Mouse (Mus musculus): ENCODE results near the gene Cd209a.
"Not testable (repeated sequence)": the region's sequence is repeated elsewhere in the genome, so short reads cannot be mapped to it uniquely, and the experiment has no call there.

Gene Cd209a

GRCm38 (mm10) chr8:3748761-3749160 lies at the start of gene Cd209a:
Cd209a (minus strand) TSS chr8:3748984.
- no peak for DNase-seq

- DNase-seq = not testable (repeated sequence)
Observed at GRCm38 (mm10) chr8:3768641-3769040, 19.9 kb upstream of the Cd209a start.

- peak; percentile 79 for DNase-seq
Observed at GRCm38 (mm10) chr8:3754261-3754850, 5.6 kb upstream of the Cd209a start.

- no peak for DNase-seq
Observed at GRCm38 (mm10) chr8:3736947-3737346, 11.8 kb downstream of the Cd209a start.

GRCm38 (mm10) chr8:3735599-3735998 lies 13.2 kb downstream of the Cd209a start:
- no peak for DNase-seq

- no peak for DNase-seq
Observed at GRCm38 (mm10) chr8:3734084-3734483, 14.7 kb downstream of the Cd209a start.

- DNase-seq = no peak
Observed at GRCm38 (mm10) chr8:3721041-3721440, 27.7 kb downstream of the Cd209a start.

- DNase-seq = no peak
Observed at GRCm38 (mm10) chr8:3720551-3720950, 28.2 kb downstream of the Cd209a start, which contains the start of gene Clec4g. Clec4g (minus strand) TSS chr8:3720651.

GRCm38 (mm10) chr8:3718559-3718958 lies 30.2 kb downstream of the Cd209a start:
- DNase-seq = peak; percentile 68

GRCm38 (mm10) chr8:3717321-3717954 lies 31.3 kb downstream of the Cd209a start:
- no peak for DNase-seq

GRCm38 (mm10) chr8:3711646-3712045 lies 37.1 kb downstream of the Cd209a start:
- no peak for DNase-seq

GRCm38 (mm10) chr8:3710312-3710711 lies 38.5 kb downstream of the Cd209a start:
- DNase-seq = no peak

GRCm38 (mm10) chr8:3707611-3708010 lies 41.2 kb downstream of the Cd209a start:
- no peak for DNase-seq

- no peak for DNase-seq
Observed at GRCm38 (mm10) chr8:3705711-3706110, 43.1 kb downstream of the Cd209a start.

- DNase-seq = no peak
Observed at GRCm38 (mm10) chr8:3701491-3701890, 47.3 kb downstream of the Cd209a start.

GRCm38 (mm10) chr8:3694121-3694520 lies 54.7 kb downstream of the Cd209a start, which contains the start of gene Fcer2a:
Fcer2a (minus strand) TSS chr8:3694175.
- no peak for DNase-seq
